Mouse (Mus musculus) midbrain, embryonic 14.5 days (tissue): Measurements from ENCODE around the gene Sf3b3. TPM values are rescaled to one million over a fixed set of nuclear protein-coding genes. Genes with fewer than 3 reads are reported as not detected.

Experiments used
- ATAC-seq: fragments of 200-750 bp; cut with Nextera tagmentation; 2 replicates; pipeline ENCODE4 v1.8.0; 2017; ENCODE audit warnings: moderate number of reproducible peaks, moderate library complexity; ENCODE audit not compliant: low FRiP score, low TSS enrichment
- DNase-seq: peaks from one replicate; pipeline ENCODE4 v3.0.0-alpha.2; 2015
- H3K27ac ChIP-seq: fragments of 300-500 bp; sonication (generic); replicated peaks from 2 replicates; pipeline ENCODE4 v1.5.1; 2014; ENCODE audit warnings: mild to moderate bottlenecking, low read depth, low read length, moderate library complexity
- H3K27me3 ChIP-seq: fragments of 300-500 bp; sonication (generic); 2 replicates; pipeline ENCODE4 v1.6.1; 2014; ENCODE audit warnings: low read length, control low read depth, mixed read lengths; ENCODE audit not compliant: control insufficient read depth, insufficient read depth
- H3K36me3 ChIP-seq: fragments of 300-500 bp; sonication (generic); 2 replicates; pipeline ENCODE4 v1.6.1; 2014; ENCODE audit warnings: low read length, control low read depth; ENCODE audit not compliant: control insufficient read depth, insufficient read depth
- H3K4me1 ChIP-seq: fragments of 300-500 bp; sonication (generic); 2 replicates; pipeline ENCODE4 v1.6.1; 2014; ENCODE audit warnings: mild to moderate bottlenecking, antibody characterized with exemption, low read length, control low read depth; ENCODE audit not compliant: control insufficient read depth, insufficient read depth
- H3K4me2 ChIP-seq: fragments of 300-500 bp; sonication (generic); 2 replicates; pipeline ENCODE4 v1.6.1; 2014; ENCODE audit warnings: mild to moderate bottlenecking, low read length, moderate library complexity
- H3K4me3 ChIP-seq: fragments of 300-500 bp; sonication (generic); replicated peaks from 2 replicates; pipeline ENCODE4 v1.5.1; 2014; ENCODE audit warnings: low read depth, low read length
- H3K9ac ChIP-seq: fragments of 300-500 bp; sonication (generic); replicated peaks from 2 replicates; pipeline ENCODE4 v1.6.1; 2014; ENCODE audit warnings: mild to moderate bottlenecking, low read length, moderate library complexity
- H3K9me3 ChIP-seq: fragments of 300-500 bp; sonication (generic); 2 replicates; pipeline ENCODE4 v1.6.1; 2016; ENCODE audit warnings: low read length, control low read depth, mixed read lengths; ENCODE audit not compliant: control insufficient read depth
- WGBS: fragments of 180-500 bp; shearing (Covaris S2); extraction: QIAGEN DNeasy Blood & Tissue Kit; methylation state at CpG from one replicate; pipeline ENCODE4 v1.1.7; 2014; 5-methylcytosine and 5-hydroxymethylcytosine counted together
- polyA plus RNA-seq: library from polyadenylated mRNA; unstranded; fragments of >200 nt; fragmentation: Nextera tagmentation; extraction: Ambion mirVana; gene quantifications from 2 replicates; pipeline ENCODE4 v1.2.1, GENCODE M21; 2014

Sf3b3 gene
- polyA plus RNA-seq, 1 experiment from 2014 or later = 114 TPM

GRCm38 (mm10) chr8:110813081-110813812 is 33.3 kb downstream of the Sf3b3 start:
- 93% methylated on average over 7 of the region's 7 CpGs for WGBS
- DNase-seq = no peak
- Histone ChIP-seq H3K9me3 (no peaks in the 10 kb centered on the region), H3K9ac (no peak overlapping the region), H3K4me2 (no peak overlapping the region), H3K27me3 (no peaks in the 10 kb centered on the region), H3K27ac (no peak overlapping the region), H3K36me3 (peaks cover 98% of the 10 kb centered on the region), H3K4me1 (no peaks in the 10 kb centered on the region), H3K4me3 (no peak overlapping the region)
- no peak for ATAC-seq

GRCm38 (mm10) chr8:110812349-110813080 is 34.1 kb downstream of the Sf3b3 start:
- no peaks in the 10 kb centered on the region for H3K9me3 ChIP-seq
- no peak overlapping the region for H3K27ac ChIP-seq
- H3K9ac ChIP-seq = no peak overlapping the region
- no peaks in the 10 kb centered on the region for H3K27me3 ChIP-seq
- H3K4me3 ChIP-seq = no peak overlapping the region
- H3K4me1 ChIP-seq = no peaks in the 10 kb centered on the region
- H3K4me2 ChIP-seq = no peak overlapping the region
- DNase-seq (no peak), ATAC-seq (no peak)
- WGBS = 97% methylated on average over 7 of the region's 7 CpGs
- H3K36me3 ChIP-seq = peaks cover 91% of the 10 kb centered on the region

DNA sequence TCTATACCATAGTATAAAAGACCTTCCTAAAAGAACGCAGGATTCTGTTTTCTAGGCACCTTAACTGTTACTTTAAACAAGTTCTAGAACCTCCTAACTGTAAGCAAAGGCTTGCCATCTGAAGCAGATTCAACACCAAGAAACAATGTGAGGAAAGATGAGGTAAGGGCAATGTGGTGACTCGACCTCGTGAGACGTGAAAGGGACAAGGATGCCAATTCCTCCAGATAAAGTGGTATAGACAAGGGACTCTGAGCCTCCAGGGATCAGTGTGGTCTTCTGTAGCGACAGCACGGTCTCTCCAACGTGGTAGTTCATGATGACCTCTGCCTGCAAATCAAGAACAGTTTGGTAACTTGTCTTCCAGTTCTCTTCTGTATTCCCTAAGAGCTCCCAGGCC is 34.8 kb downstream of the Sf3b3 start:
- no peaks in the 10 kb centered on the region for H3K27me3 ChIP-seq
- ATAC-seq = no peak
- H3K27ac ChIP-seq = no peak overlapping the region
- no peak overlapping the region for H3K4me3 ChIP-seq
- 95% methylated on average over 7 of the region's 7 CpGs for WGBS
- no peaks in the 10 kb centered on the region for H3K4me1 ChIP-seq
- H3K4me2 ChIP-seq = no peak overlapping the region
- peaks cover 84% of the 10 kb centered on the region for H3K36me3 ChIP-seq
- H3K9me3 ChIP-seq = no peaks in the 10 kb centered on the region
- no peak for DNase-seq
- no peak overlapping the region for H3K9ac ChIP-seq

- Histone ChIP-seq H3K4me3 (no peak overlapping the region), H3K27ac (no peak overlapping the region), H3K36me3 (peaks cover 77% of the 10 kb centered on the region), H3K9ac (no peak overlapping the region), H3K4me2 (no peak overlapping the region), H3K4me1 (no peaks in the 10 kb centered on the region), H3K9me3 (no peaks in the 10 kb centered on the region), H3K27me3 (no peaks in the 10 kb centered on the region)
- DNase-seq (no peak), ATAC-seq (no peak)
- WGBS = 95% methylated on average over 3 of the region's 3 CpGs
These were observed 35.5 kb downstream of the Sf3b3 start for GRCm38 (mm10) chr8:110811116-110811515.

DNA sequence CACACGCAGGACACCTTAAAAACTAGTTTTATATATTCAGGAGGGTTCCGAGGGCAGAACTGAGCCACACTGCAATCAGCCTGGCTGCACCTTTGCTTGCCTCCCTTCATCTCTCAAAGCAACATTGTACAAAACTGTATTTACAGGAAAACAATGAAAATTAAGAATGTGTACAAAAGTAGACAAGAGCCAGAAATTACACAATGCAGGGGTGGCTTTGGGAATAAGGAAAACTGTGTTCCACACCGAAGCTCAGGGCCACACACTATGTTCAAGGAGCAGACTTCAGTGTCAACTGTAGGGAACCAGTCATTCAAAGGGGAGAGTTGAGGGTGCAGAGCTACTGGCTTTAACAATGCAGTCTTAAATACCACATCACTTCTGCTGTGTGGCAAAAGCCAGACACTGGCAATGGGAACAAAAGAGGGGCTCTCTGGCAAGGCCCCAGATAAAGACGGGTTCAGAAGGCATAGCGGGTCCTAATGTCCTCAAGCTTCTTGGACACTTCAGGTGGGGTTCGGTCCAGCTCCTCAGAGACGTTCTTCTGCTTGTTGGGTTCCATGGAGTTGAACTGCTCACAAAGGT is 36.0 kb downstream of the Sf3b3 start:
- Histone ChIP-seq H3K4me2 (no peak overlapping the region), H3K4me1 (no peaks in the 10 kb centered on the region), H3K27me3 (no peaks in the 10 kb centered on the region), H3K9me3 (no peaks in the 10 kb centered on the region), H3K27ac (no peak overlapping the region), H3K36me3 (peaks cover 72% of the 10 kb centered on the region), H3K9ac (no peak overlapping the region), H3K4me3 (no peak overlapping the region)
- DNase-seq (no peak), ATAC-seq (no peak)
- 91% methylated on average over 7 of the region's 7 CpGs for WGBS

GRCm38 (mm10) chr8:110809831-110810230 is 36.8 kb downstream of the Sf3b3 start:
- no peak overlapping the region for H3K9ac ChIP-seq
- 64% methylated on average over 2 of the region's 2 CpGs for WGBS
- H3K27me3 ChIP-seq = no peaks in the 10 kb centered on the region
- no peak overlapping the region for H3K4me2 ChIP-seq
- H3K36me3 ChIP-seq = peaks cover 64% of the 10 kb centered on the region
- DNase-seq (no peak), ATAC-seq (no peak)
- no peaks in the 10 kb centered on the region for H3K4me1 ChIP-seq
- no peak overlapping the region for H3K27ac ChIP-seq
- no peak overlapping the region for H3K4me3 ChIP-seq
- H3K9me3 ChIP-seq = no peaks in the 10 kb centered on the region

DNA sequence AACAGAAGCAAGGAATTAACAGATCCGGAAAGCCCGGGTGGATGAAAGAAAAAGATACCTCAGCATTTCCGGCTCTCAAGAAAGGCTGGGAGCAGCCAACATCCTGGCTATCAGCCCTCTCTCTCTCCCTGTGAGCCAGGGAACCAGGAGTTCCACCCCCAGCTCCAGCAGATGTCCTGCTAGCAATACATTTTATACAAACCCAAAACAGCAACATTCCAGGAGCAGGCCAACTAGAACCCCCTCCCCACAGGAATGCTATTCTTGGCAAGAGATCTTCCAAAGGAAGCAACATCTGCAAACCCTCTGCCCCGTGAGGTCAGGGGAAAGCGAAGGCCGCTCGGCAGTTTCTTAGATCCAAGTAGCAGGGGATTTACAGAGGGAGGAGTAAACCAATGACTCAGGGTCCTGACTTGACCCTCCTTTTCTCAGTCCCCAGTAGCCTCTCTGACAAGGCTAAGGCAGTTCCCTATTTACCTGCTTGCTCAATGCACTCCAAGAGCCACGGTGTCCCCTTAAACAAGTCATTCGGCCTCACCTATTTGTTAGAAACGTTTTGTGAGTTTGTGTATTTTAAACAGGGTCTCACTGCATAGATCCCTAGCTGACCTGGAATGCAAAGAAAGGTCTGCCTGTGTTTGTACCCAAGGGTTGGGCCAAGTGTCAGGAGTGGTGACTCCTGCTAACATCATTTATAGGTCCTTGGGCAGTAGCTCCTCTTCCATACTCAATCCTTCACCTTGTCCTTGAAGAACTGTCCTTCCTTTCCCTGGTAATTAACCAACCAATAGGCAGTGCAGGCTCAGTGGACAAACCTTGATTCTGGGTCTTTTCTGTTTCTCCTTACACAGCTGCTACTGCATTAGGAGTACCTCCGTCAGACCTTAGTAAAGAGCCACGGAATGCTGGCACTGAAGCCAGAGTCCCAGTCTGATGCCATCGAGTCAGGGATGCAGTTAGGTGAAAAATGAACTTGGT is 37.8 kb downstream of the Sf3b3 start:
- peak; percentile 13 for DNase-seq
- no peak overlapping the region for H3K9ac ChIP-seq
- WGBS = 71% methylated on average over 13 of the region's 13 CpGs
- H3K27ac ChIP-seq = no peak overlapping the region
- H3K4me1 ChIP-seq = no peaks in the 10 kb centered on the region
- no peak overlapping the region for H3K4me3 ChIP-seq
- no peak overlapping the region for H3K4me2 ChIP-seq
- peaks cover 54% of the 10 kb centered on the region for H3K36me3 ChIP-seq
- H3K27me3 ChIP-seq = no peaks in the 10 kb centered on the region
- ATAC-seq = no peak
- no peaks in the 10 kb centered on the region for H3K9me3 ChIP-seq

DNA sequence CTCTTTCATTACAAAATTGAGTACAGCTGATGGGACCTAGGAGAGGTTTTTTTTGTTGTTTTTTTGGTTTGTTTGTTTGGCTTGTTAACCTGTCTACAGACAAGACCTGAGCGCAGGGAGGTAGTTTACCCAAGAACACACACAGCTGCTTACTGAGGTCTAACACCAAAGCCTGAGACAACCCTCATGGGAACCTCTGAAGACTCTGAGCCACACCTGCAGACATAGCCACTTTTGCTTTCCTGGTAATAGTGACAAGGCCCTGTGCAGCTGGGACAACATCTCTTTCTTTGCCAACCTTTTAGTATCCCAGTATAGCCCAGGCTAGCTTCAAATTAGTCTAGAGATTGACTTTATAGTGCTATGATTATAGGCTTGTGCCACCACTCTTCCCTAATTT is 40.4 kb downstream of the Sf3b3 start:
- H3K4me3 ChIP-seq = no peak overlapping the region
- H3K4me2 ChIP-seq = no peak overlapping the region
- WGBS = 93% methylated on average over 1 of the region's 1 CpGs
- H3K36me3 ChIP-seq = peaks cover 27% of the 10 kb centered on the region
- no peak overlapping the region for H3K27ac ChIP-seq
- ATAC-seq (no peak), DNase-seq (no peak)
- H3K9me3 ChIP-seq = no peaks in the 10 kb centered on the region
- no peaks in the 10 kb centered on the region for H3K27me3 ChIP-seq
- no peak overlapping the region for H3K9ac ChIP-seq
- H3K4me1 ChIP-seq = no peaks in the 10 kb centered on the region
